Mouse (Mus musculus) liver, adult 2 months (tissue): ENCODE results near the gene Cdc27. TPM values are rescaled to one million over a fixed set of nuclear protein-coding genes. Genes with fewer than 3 reads are reported as not detected.

Experiments
- DNase-seq: peaks from one replicate; pipeline ENCODE4 v3.0.0-alpha.2; 2011; ENCODE audit warnings: low read depth, low spot score; ENCODE audit errors: extremely low read depth
- H3K27ac ChIP-seq: fragments of 200-500 bp; replicated peaks from 2 replicates; pipeline ENCODE4 v1.5.1; 2012; ENCODE audit warnings: low read depth, mild to moderate bottlenecking, control low read depth, inconsistent platforms, low read length; ENCODE audit not compliant: insufficient read depth
- H3K27me3 ChIP-seq: fragments of 200-500 bp; 2 replicates; pipeline ENCODE4 v1.6.1; 2012; ENCODE audit warnings: mild to moderate bottlenecking, moderate library complexity, low read length, inconsistent platforms; ENCODE audit not compliant: control insufficient read depth, insufficient read depth
- H3K36me3 ChIP-seq: fragments of 200-500 bp; 2 replicates; pipeline ENCODE4 v1.6.1; 2012; ENCODE audit warnings: low read length, inconsistent platforms; ENCODE audit not compliant: control insufficient read depth, insufficient read depth
- H3K4me1 ChIP-seq: fragments of 200-500 bp; 2 replicates; pipeline ENCODE4 v1.6.1; 2011; ENCODE audit warnings: low read length; ENCODE audit not compliant: control insufficient read depth, insufficient read depth
- H3K4me3 ChIP-seq: fragments of 200-500 bp; 2 replicates; pipeline ENCODE4 v1.5.1; 2011; ENCODE audit warnings: low read depth, mild to moderate bottlenecking, control low read depth, low read length, moderate library complexity; ENCODE audit not compliant: insufficient read depth
- H3K79me2 ChIP-seq: fragments of 200-500 bp; 2 replicates; pipeline ENCODE4 v1.6.1; 2012; ENCODE audit warnings: inconsistent platforms, mild to moderate bottlenecking, low read length, moderate library complexity; ENCODE audit not compliant: control insufficient read depth, insufficient read depth
- H3K9ac ChIP-seq: fragments of 200-500 bp; 2 replicates; pipeline ENCODE4 v1.6.1; 2012; ENCODE audit warnings: low read depth, mild to moderate bottlenecking, control low read depth, inconsistent platforms, low read length
- CTCF ChIP-seq: fragments of 200-500 bp; IDR thresholded peaks from 2 replicates; pipeline ENCODE4 v1.5.1; 2011; ENCODE audit warnings: low read depth, low read length, control low read depth
- POLR2A ChIP-seq: fragments of 200-500 bp; IDR thresholded peaks from 2 replicates; pipeline ENCODE4 v1.6.1; 2011; ENCODE audit warnings: low read length, control low read depth; ENCODE audit not compliant: insufficient read depth; ENCODE audit errors: extremely low read depth
- WGBS: fragments of 180-500 bp; shearing (Covaris S2); methylation state at CpG from one replicate; pipeline ENCODE4 v1.1.7; 2018; 5-methylcytosine and 5-hydroxymethylcytosine counted together
- polyA plus RNA-seq: library from polyadenylated mRNA; depleted of rRNA; stranded (reverse); fragments of >200 nt; gene quantifications from 2 replicates; pipeline ENCODE4 v1.2.3, GENCODE M21; 2012
- total RNA-seq: library from RNA; depleted of rRNA; stranded (reverse); fragments of >200 nt; gene quantifications from 2 replicates; pipeline ENCODE4 v1.2.3, GENCODE M21; 2014

The Cdc27 gene
- total and polyA plus RNA-seq, 2 experiments = 2.6 to 13.3 TPM

DNA sequence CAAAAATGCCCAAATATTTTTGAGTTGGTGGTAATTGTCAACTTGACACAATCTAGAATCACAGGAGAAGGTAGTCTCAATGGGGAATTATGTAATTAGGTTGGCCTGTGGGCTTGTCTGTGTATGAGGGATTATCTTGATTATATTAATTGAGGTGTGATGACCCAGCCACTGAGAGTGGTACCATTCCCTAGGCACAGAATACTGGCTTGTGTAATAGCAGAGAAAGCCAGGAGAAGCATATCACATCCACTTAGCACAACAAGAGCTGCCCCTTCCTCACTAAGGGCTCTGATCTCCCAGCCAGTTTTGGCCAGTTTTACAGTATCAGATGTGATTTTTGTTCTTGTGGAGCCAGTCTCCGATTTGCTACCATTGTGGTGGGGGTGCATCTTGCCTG, 39.1 kb upstream of the Cdc27 start:
- H3K79me2 ChIP-seq = no peaks in the 10 kb centered on the region
- H3K9ac ChIP-seq = no peak overlapping the region
- H3K27ac ChIP-seq = no peak overlapping the region
- no peaks in the 10 kb centered on the region for H3K27me3 ChIP-seq
- H3K36me3 ChIP-seq = no peaks in the 10 kb centered on the region
- no peaks in the 10 kb centered on the region for H3K4me1 ChIP-seq
- TF ChIP-seq POLR2A (no peak), CTCF (no peak)
- no peak for DNase-seq
- H3K4me3 ChIP-seq = no peak overlapping the region
- whole genome bisulfite sequencing = 82% methylated on average over 1 of the region's 1 CpGs

DNA sequence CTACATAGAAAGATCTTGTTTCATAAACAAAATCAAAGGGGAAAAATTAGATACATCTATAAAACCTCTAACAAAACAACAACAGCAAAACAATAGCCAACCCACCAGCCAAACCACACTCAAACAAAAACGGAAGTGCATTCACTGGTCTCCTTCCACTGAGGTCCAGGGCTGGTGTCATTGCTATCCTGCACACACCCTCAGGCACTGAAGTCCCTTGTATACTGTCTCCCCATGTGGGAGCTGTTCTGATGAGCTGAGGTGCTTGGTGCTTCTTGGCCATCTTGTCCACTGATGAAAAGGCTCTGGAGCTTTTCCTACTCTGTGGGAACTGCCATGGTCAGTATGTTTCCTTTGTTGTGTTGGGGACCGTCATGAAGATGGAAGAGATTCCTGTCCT, 38.1 kb upstream of the Cdc27 start:
- 85% methylated on average over 2 of the region's 2 CpGs for WGBS
- no peak overlapping the region for H3K4me3 ChIP-seq
- H3K79me2 ChIP-seq = no peaks in the 10 kb centered on the region
- TF ChIP-seq CTCF = no peak
- TF ChIP-seq POLR2A = no peak
- H3K36me3 ChIP-seq = no peaks in the 10 kb centered on the region
- H3K9ac ChIP-seq = no peak overlapping the region
- DNase-seq = no peak
- no peaks in the 10 kb centered on the region for H3K4me1 ChIP-seq
- H3K27me3 ChIP-seq = no peaks in the 10 kb centered on the region
- H3K27ac ChIP-seq = no peak overlapping the region

DNA sequence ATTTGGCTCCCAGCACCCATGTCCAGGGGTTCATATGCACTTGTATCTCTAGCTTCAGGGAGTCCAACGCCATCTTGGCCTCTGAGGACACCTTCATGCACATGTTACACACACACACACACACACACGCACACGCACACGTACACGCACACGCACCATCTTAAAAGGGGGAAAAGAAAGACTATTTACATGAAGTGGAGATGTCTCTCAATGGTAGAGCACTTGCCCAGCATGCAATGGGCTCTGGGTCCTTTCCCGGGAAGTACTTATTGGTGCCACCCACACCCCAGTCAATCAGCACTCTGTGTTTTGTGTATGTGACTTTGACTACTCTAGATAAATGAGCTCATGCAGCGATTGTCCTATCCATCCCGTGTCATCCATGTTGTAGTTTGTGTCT, 37.5 kb upstream of the Cdc27 start:
- WGBS = 94% methylated on average over 9 of the region's 9 CpGs
- Histone ChIP-seq H3K9ac (no peak overlapping the region), H3K27me3 (no peaks in the 10 kb centered on the region), H3K27ac (no peak overlapping the region), H3K79me2 (no peaks in the 10 kb centered on the region), H3K4me1 (no peaks in the 10 kb centered on the region), H3K36me3 (no peaks in the 10 kb centered on the region), H3K4me3 (no peak overlapping the region)
- DNase-seq = no peak
- no peak for TF ChIP-seq POLR2A
- TF ChIP-seq CTCF = no peak

DNA sequence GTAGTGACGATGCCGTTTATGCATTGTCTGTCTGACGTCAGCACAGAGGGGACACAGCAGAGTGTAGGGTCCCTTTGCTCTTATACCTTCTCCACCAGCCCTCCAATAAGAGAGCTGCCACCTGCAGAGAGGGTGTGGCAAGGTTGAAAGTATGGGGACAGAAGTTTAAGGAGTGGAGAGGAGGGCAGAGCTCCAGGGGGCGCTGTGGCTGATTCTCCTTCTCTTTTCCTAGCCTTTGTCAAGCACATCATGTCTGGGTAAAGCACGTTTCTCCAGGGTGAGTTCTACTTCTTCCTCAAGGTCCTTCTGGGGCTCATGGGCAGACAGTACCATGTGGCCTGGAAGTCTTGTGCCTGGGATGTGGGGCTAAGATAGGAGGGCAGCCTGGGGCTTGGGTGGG, 35.1 kb upstream of the Cdc27 start:
- Histone ChIP-seq H3K4me1 (no peaks in the 10 kb centered on the region), H3K36me3 (no peaks in the 10 kb centered on the region), H3K9ac (no peak overlapping the region), H3K27me3 (no peaks in the 10 kb centered on the region), H3K4me3 (no peak overlapping the region), H3K79me2 (no peaks in the 10 kb centered on the region), H3K27ac (no peak overlapping the region)
- no peak for DNase-seq
- no peak for TF ChIP-seq POLR2A
- TF ChIP-seq CTCF = no peak
- 87% methylated on average over 5 of the region's 5 CpGs for WGBS

DNA sequence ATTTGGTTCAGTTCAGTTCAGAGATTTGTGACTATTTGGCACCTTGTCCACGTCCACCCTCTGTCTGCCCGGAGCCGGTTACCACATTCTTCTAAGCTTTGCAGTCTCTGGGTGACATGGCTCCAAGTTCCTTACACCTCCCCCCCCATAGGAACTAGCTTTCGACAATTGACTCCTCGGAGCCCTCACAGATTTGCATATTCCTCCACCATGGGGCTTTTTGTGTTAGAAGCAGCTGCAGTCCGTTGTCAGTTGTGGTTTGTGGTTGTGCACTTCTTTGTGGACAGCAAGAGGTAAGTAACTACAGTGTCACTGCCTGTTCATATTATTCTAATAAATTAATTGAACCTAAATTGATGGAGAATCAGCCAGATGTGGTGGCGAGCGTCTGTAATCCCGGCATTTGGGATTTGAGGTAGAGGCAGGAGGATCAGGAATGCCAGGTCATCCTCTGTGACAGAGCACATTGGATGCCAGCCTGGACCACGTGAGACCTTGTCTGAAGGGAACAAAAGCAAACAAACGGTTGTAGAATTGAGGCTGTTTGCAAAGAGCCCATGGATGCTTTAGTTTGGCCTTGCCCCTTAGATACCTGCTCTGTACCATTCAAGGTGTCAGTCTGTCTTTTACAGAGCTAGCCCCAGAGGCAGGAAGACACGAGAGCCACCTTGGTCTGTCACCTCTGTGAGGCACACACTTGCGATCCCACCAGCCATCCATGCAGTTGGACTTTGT, 32.4 kb upstream of the Cdc27 start:
- Histone ChIP-seq H3K4me3 (no peak overlapping the region), H3K4me1 (no peaks in the 10 kb centered on the region), H3K9ac (no peak overlapping the region), H3K27me3 (no peaks in the 10 kb centered on the region), H3K36me3 (no peaks in the 10 kb centered on the region), H3K79me2 (no peaks in the 10 kb centered on the region), H3K27ac (no peak overlapping the region)
- DNase-seq = no peak
- TF ChIP-seq POLR2A (no peak), CTCF (no peak)
- 68% methylated on average over 13 of the region's 13 CpGs for WGBS

DNA sequence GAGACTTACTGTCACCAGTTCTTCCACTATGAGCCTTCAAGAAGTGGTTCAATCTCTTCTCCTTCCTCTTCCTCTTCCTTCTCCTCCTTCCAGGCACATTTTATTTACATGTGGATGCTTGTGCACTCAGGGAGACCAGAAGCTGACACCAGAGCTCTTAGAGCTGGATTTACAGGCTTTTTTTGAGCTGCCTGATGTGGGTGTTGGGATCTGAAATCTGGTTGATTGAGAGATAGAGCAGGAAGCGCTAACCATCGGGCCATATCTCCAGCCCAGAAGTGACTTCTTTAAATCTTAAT, 31.8 kb upstream of the Cdc27 start:
- Histone ChIP-seq H3K27me3 (no peaks in the 10 kb centered on the region), H3K9ac (no peak overlapping the region), H3K36me3 (no peaks in the 10 kb centered on the region), H3K79me2 (no peaks in the 10 kb centered on the region), H3K27ac (no peak overlapping the region), H3K4me3 (no peak overlapping the region), H3K4me1 (no peaks in the 10 kb centered on the region)
- TF ChIP-seq CTCF = no peak
- TF ChIP-seq POLR2A = no peak
- WGBS = 82% methylated on average over 2 of the region's 2 CpGs
- no peak for DNase-seq
